9 mouse cellular contexts compared by ENCODE assay signal in genomic region chr6:85452411-85452665, GRCm38 (mm10). TPM values are rescaled to one million over a fixed set of nuclear protein-coding genes. Genes with fewer than 3 reads are reported as not detected.
A peak's percentile ranks its signal among the peaks of the same experiment; 100 is the strongest.
DNase-seq lines count a peak whose midpoint lies in the region; ATAC-seq and TF ChIP-seq lines count a peak whose summit lies in the region.
"Had no signal": no experiment of that assay in that cellular context is flagged by ENCODE, and none has a peak within 500 bp of the region (broad histone marks: within the 10 kb centered on the region; RNA-seq: fewer than 3 reads in every experiment).

No protein-coding gene starts in this region.

- H3K4me3 ChIP-seq in lung, embryonic 16.5 days (ENCODE audit: low read length), result peak overlapping the region; percentile 93
- peak overlapping the region; percentile 78 for H3K4me3 ChIP-seq in embryonic fibroblast, embryonic 13.5 days (ENCODE audit: insufficient read depth, low read length)
- peak overlapping the region; percentile 80 for H3K4me3 ChIP-seq in limb, embryonic 13.5 days
- peak overlapping the region; percentile 75 for H3K4me3 ChIP-seq in small intestine, adult 2 months (ENCODE audit: low read depth, low read length)

- 0% methylated on average over 15 of the region's 15 CpGs for WGBS in lung, embryonic 16.5 days
- 0% methylated on average over 15 of the region's 15 CpGs for WGBS in limb, embryonic 13.5 days
- under 1% methylated on average over 15 of the region's 15 CpGs for WGBS in small intestine, adult 2 months

- peak; percentile 4; the same call in 1 of the 2 replicates for ATAC-seq in lung, embryonic 16.5 days (ENCODE audit: low read depth)
- no peak for ATAC-seq in limb, embryonic 13.5 days (ENCODE audit: low FRiP score, low read depth)

- TF ChIP-seq CTCF in embryonic fibroblast, embryonic 13.5 days (IDR thresholded peaks at IDR 0.05; ENCODE audit: borderline replicate concordance, insufficient read depth, low read length), result no peak
- no peak for TF ChIP-seq CTCF in small intestine, adult 2 months (IDR thresholded peaks at IDR 0.05; ENCODE audit: extremely low read depth, insufficient read length, insufficient replicate concordance, low read depth, low read length)

- peaks cover 26% of the 10 kb centered on the region for H3K4me1 ChIP-seq in lung, embryonic 16.5 days (replicated peaks; ENCODE audit: control insufficient read depth, insufficient read depth, low read length)
- no peaks in the 10 kb centered on the region; the same call in 1 of the 2 replicates for H3K4me1 ChIP-seq in embryonic fibroblast, embryonic 13.5 days (ENCODE audit: control insufficient read depth, insufficient read depth, low read length)
- peaks cover 48% of the 10 kb centered on the region for H3K4me1 ChIP-seq in limb, embryonic 13.5 days
- peaks cover 8% of the 10 kb centered on the region for H3K4me1 ChIP-seq in small intestine, adult 2 months (ENCODE audit: control insufficient read depth, insufficient read depth, insufficient read length, low read length)

- no peaks in the 10 kb centered on the region for H3K9me3 ChIP-seq in lung, embryonic 16.5 days (ENCODE audit: control insufficient read depth, low read length)
- no peaks in the 10 kb centered on the region for H3K9me3 ChIP-seq in limb, embryonic 13.5 days

- H3K36me3 ChIP-seq in lung, embryonic 16.5 days (ENCODE audit: control insufficient read depth, insufficient read depth, low read length), result no peaks in the 10 kb centered on the region
- H3K36me3 ChIP-seq in limb, embryonic 13.5 days, result peaks cover under 1% of the 10 kb centered on the region
- no peaks in the 10 kb centered on the region for H3K36me3 ChIP-seq in small intestine, adult 2 months (ENCODE audit: control insufficient read depth, insufficient read depth, low read length)

- H3K27ac ChIP-seq in lung, embryonic 16.5 days (ENCODE audit: low read length), result peak overlapping the region; percentile 97
- peak overlapping the region; percentile 77 for H3K27ac ChIP-seq in embryonic fibroblast, embryonic 13.5 days (ENCODE audit: insufficient read depth, low read length)
- H3K27ac ChIP-seq in limb, embryonic 13.5 days, result peak overlapping the region; percentile 97
- H3K27ac ChIP-seq in small intestine, adult 2 months (ENCODE audit: insufficient read depth, low read depth, low read length), result peak overlapping the region; percentile 92

- H3K4me2 ChIP-seq in lung, embryonic 16.5 days (ENCODE audit: low read depth, low read length), result peak overlapping the region; percentile 83
- peak overlapping the region; percentile 94 for H3K4me2 ChIP-seq in limb, embryonic 13.5 days (replicated peaks)

- H3K9ac ChIP-seq in lung, embryonic 16.5 days (ENCODE audit: low read length), result peak overlapping the region; percentile 97
- peak overlapping the region; percentile 96 for H3K9ac ChIP-seq in limb, embryonic 13.5 days

- no peaks in the 10 kb centered on the region for H3K27me3 ChIP-seq in lung, embryonic 16.5 days (ENCODE audit: control insufficient read depth, insufficient read depth, low read depth, low read length)
- no peaks in the 10 kb centered on the region for H3K27me3 ChIP-seq in limb, embryonic 13.5 days
- no peaks in the 10 kb centered on the region for H3K27me3 ChIP-seq in small intestine, adult 2 months (ENCODE audit: control insufficient read depth, insufficient read depth, low read length)

- no peak for DNase-seq in lung, postnatal 36 days
- no peak for DNase-seq in right cerebral cortex, postnatal 14 days
- DNase-seq in gastrocnemius, postnatal 25 days, result no peak
- DNase-seq in kidney, postnatal 25 days, result no peak

- TF ChIP-seq POLR2A in embryonic fibroblast, embryonic 13.5 days (IDR thresholded peaks at IDR 0.05; ENCODE audit: low read depth, low read length), result no peak
- no peak for TF ChIP-seq POLR2A in small intestine, adult 2 months (IDR thresholded peaks at IDR 0.05; ENCODE audit: low read depth, low read length)

RNA-seq across cellular contexts. Expression of gene Pradc1, which starts 0.6 kb away (rescaled TPM):
- 47.4 and 48.2 TPM in 2 replicates for polyA plus RNA-seq in lung, embryonic 16.5 days (2015; fragmentation: Nextera tagmentation; extraction: Ambion mirVana)
- 8.8 and 9.9 TPM in 2 replicates for polyA plus RNA-seq in embryonic fibroblast, embryonic 13.5 days (2011; ENCODE audit: insufficient read length, low read depth, missing spikeins)
- 29.8 and 33.5 TPM in 2 replicates for polyA plus RNA-seq in limb, embryonic 13.5 days (2015; fragmentation: Nextera tagmentation; extraction: Ambion mirVana)
- polyA plus RNA-seq in small intestine, adult 2 months (2012; rRNA removed), result 10.9 and 15.9 TPM in 2 replicates
- total RNA-seq in gastrocnemius, postnatal 25 days (2021), result 10 to 100 TPM; 12.4 to 14.6 TPM

RNA-seq across cellular contexts. Expression of gene Cct7, which starts 1.0 kb away (rescaled TPM):
- 446 and 448 TPM in 2 replicates for polyA plus RNA-seq in lung, embryonic 16.5 days (2015; fragmentation: Nextera tagmentation; extraction: Ambion mirVana)
- polyA plus RNA-seq in embryonic fibroblast, embryonic 13.5 days (2011; ENCODE audit: insufficient read length, low read depth, missing spikeins), result 244 and 265 TPM in 2 replicates
- 493 and 494 TPM in 2 replicates for polyA plus RNA-seq in limb, embryonic 13.5 days (2015; fragmentation: Nextera tagmentation; extraction: Ambion mirVana)
- polyA plus RNA-seq in small intestine, adult 2 months (2012; rRNA removed), result 39.1 and 69.7 TPM in 2 replicates
- total RNA-seq in gastrocnemius, postnatal 25 days (2021), result 100 to 1,000 TPM; 108 to 109 TPM

RNA-seq across cellular contexts. Expression of gene Smyd5, which starts 20.5 kb away (rescaled TPM):
- 53.4 and 55.2 TPM in 2 replicates for polyA plus RNA-seq in lung, embryonic 16.5 days (2015; fragmentation: Nextera tagmentation; extraction: Ambion mirVana)
- polyA plus RNA-seq in embryonic fibroblast, embryonic 13.5 days (2011; ENCODE audit: insufficient read length, low read depth, missing spikeins), result 34.8 and 36.3 TPM in 2 replicates
- polyA plus RNA-seq in limb, embryonic 13.5 days (2015; fragmentation: Nextera tagmentation; extraction: Ambion mirVana), result 64.2 and 66.1 TPM in 2 replicates
- polyA plus RNA-seq in small intestine, adult 2 months (2012; rRNA removed), result 6.8 and 9.5 TPM in 2 replicates
- total RNA-seq in gastrocnemius, postnatal 25 days (2021), result 1 to 10 TPM; 5.8 to 6.1 TPM

RNA-seq across cellular contexts. Expression of gene Noto, which starts 28.7 kb away (rescaled TPM):
- 0.80 and 0.94 TPM in 2 replicates for polyA plus RNA-seq in lung, embryonic 16.5 days (2015; fragmentation: Nextera tagmentation; extraction: Ambion mirVana)
- not detected in 2 replicates for polyA plus RNA-seq in embryonic fibroblast, embryonic 13.5 days (2011; ENCODE audit: insufficient read length, low read depth, missing spikeins)
- not detected in 2 replicates for polyA plus RNA-seq in limb, embryonic 13.5 days (2015; fragmentation: Nextera tagmentation; extraction: Ambion mirVana)
- not detected in 2 replicates for polyA plus RNA-seq in small intestine, adult 2 months (2012; rRNA removed)
- not detected for total RNA-seq in gastrocnemius, postnatal 25 days (2021)
- polyA plus RNA-seq: thymus, postnatal 0 days had no signal

RNA-seq across cellular contexts. Expression of gene Fbxo41, which starts 50.5 kb away (rescaled TPM):
- polyA plus RNA-seq in lung, embryonic 16.5 days (2015; fragmentation: Nextera tagmentation; extraction: Ambion mirVana), result 0.08 and 0.11 TPM in 2 replicates
- polyA plus RNA-seq in embryonic fibroblast, embryonic 13.5 days (2011; ENCODE audit: insufficient read length, low read depth, missing spikeins), result 0.20 and 0.26 TPM in 2 replicates
- 0.47 and 0.54 TPM in 2 replicates for polyA plus RNA-seq in limb, embryonic 13.5 days (2015; fragmentation: Nextera tagmentation; extraction: Ambion mirVana)
- 0.19 and 0.22 TPM in 2 replicates for polyA plus RNA-seq in small intestine, adult 2 months (2012; rRNA removed)
- not detected for total RNA-seq in gastrocnemius, postnatal 25 days (2021)
